Mouse (Mus musculus) layer of hippocampus, adult 2 months (tissue): ENCODE data around the gene Ccser1. TPM values are rescaled to one million over a fixed set of nuclear protein-coding genes. Genes with fewer than 3 reads are reported as not detected.

Source experiments
- DNase-seq, 2 experiments: peaks; one replicate each; pipeline ENCODE4 v3.0.0; 2022; ENCODE audit warnings: low spot score in 2 of 2
- H3K27ac ChIP-seq: fragments of 200-600 bp; 2 replicates; pipeline ENCODE4 v1.8.1; 2022
- H3K4me3 ChIP-seq: fragments of 200-600 bp; 2 replicates; pipeline ENCODE4 v1.8.1; 2022; ENCODE audit warnings: mild to moderate bottlenecking
- CTCF ChIP-seq: fragments of 200-600 bp; conservative IDR thresholded peaks from 2 replicates; pipeline ENCODE4 v1.8.1; 2022; ENCODE audit warnings: antibody characterized with exemption, mild to moderate bottlenecking, moderate library complexity
- long read RNA-seq, 2 experiments: library from polyadenylated mRNA; stranded (forward); transcript quantifications; one replicate each; pipeline ENCODE4 v2.0.0; 2021; ENCODE audit warnings: borderline mapping rate in 2 of 2
- total RNA-seq, 2 experiments: library from RNA; stranded (reverse); gene quantifications; 2 replicates each; pipeline ENCODE4 v1.2.3; 2021

The Ccser1 gene
- 10 to 100 TPM; 36.9 to 45.1 TPM for total RNA-seq
- long read RNA-seq, experiment 1, partial matches to known transcripts, result 0 of 2 reads
- long read RNA-seq, experiment 1, other reads (novel, unspliced or antisense), result 2 of 2 reads
- long read RNA-seq, experiment 2, partial matches to known transcripts, result 1 of 9 reads
- long read RNA-seq, experiment 2, other reads (novel, unspliced or antisense), result 8 of 9 reads

- peak; percentile 40 to 71 for DNase-seq
- no peak for TF ChIP-seq CTCF
- Histone ChIP-seq H3K27ac (peak within 1 kb of the TSS; percentile 93), H3K4me3 (peak within 1 kb of the TSS; percentile 89)
Measured at GRCm38 (mm10) chr6:61179949-61180755, at the start of gene Ccser1. Gene Ccser1, plus strand, starts transcription at chr6:61180324.

- TF ChIP-seq CTCF, result no peak
- Histone ChIP-seq H3K27ac (no peak overlapping the region), H3K4me3 (no peak overlapping the region)
- no peak for DNase-seq
Measured at GRCm38 (mm10) chr6:61136436-61136835, 43.7 kb upstream of the Ccser1 start.

GRCm38 (mm10) chr6:61143031-61143430 is 37.1 kb upstream of the Ccser1 start:
- Histone ChIP-seq H3K4me3 (no peak overlapping the region), H3K27ac (no peak overlapping the region)
- no peak for TF ChIP-seq CTCF
- DNase-seq, result no peak

- Histone ChIP-seq H3K27ac (no peak overlapping the region), H3K4me3 (no peak overlapping the region)
- no peak for TF ChIP-seq CTCF
- DNase-seq, result no peak
Measured at GRCm38 (mm10) chr6:61152924-61153323, 27.2 kb upstream of the Ccser1 start.

GRCm38 (mm10) chr6:61154654-61155053 is 25.5 kb upstream of the Ccser1 start:
- Histone ChIP-seq H3K27ac (no peak overlapping the region), H3K4me3 (no peak overlapping the region)
- DNase-seq, result no peak
- no peak for TF ChIP-seq CTCF

- no peak for TF ChIP-seq CTCF
- no peak overlapping the region for H3K4me3 ChIP-seq
- H3K27ac ChIP-seq, result no peak overlapping the region
- DNase-seq, result no peak
Measured at GRCm38 (mm10) chr6:61155059-61155629, 25.0 kb upstream of the Ccser1 start.

- TF ChIP-seq CTCF, result no peak
- Histone ChIP-seq H3K27ac (no peak overlapping the region), H3K4me3 (no peak overlapping the region)
- no peak for DNase-seq
Measured at GRCm38 (mm10) chr6:61155718-61156117, 24.4 kb upstream of the Ccser1 start.

- H3K27ac ChIP-seq, result no peak overlapping the region
- no peak for TF ChIP-seq CTCF
- peak in 1 of 2 experiments; percentile 5 for DNase-seq
- H3K4me3 ChIP-seq, result no peak overlapping the region
Measured at GRCm38 (mm10) chr6:61162117-61162516, 18.0 kb upstream of the Ccser1 start.

- no peak for TF ChIP-seq CTCF
Measured at GRCm38 (mm10) chr6:61166891-61167290, 13.2 kb upstream of the Ccser1 start.

GRCm38 (mm10) chr6:61176126-61176525 is 4.0 kb upstream of the Ccser1 start:
- no peak for TF ChIP-seq CTCF
- Histone ChIP-seq H3K4me3 (no peak overlapping the region), H3K27ac (no peak overlapping the region)

More at GRCm38 (mm10) chr6:61166891-61167290, 13.2 kb upstream of the Ccser1 start:
- Histone ChIP-seq H3K4me3 (no peak overlapping the region), H3K27ac (no peak overlapping the region)
- DNase-seq, result no peak

GRCm38 (mm10) chr6:61177476-61177875 is 2.6 kb upstream of the Ccser1 start:
- no peak for TF ChIP-seq CTCF
- Histone ChIP-seq H3K4me3 (no peak overlapping the region), H3K27ac (peak overlapping the region; percentile 8; the same call in 1 of the 2 replicates)
- no peak for DNase-seq

More at GRCm38 (mm10) chr6:61176126-61176525, 4.0 kb upstream of the Ccser1 start:
- DNase-seq, result no peak

GRCm38 (mm10) chr6:61179641-61179948 is 529 bp upstream of the Ccser1 start:
- no peak for DNase-seq
- Histone ChIP-seq H3K4me3 (peak overlapping the region; percentile 89), H3K27ac (peak overlapping the region; percentile 80)
- TF ChIP-seq CTCF, result no peak

- DNase-seq, result peak; percentile 13 to 44
- TF ChIP-seq CTCF, result no peak
- Histone ChIP-seq H3K27ac (peak overlapping the region; percentile 93), H3K4me3 (peak overlapping the region; percentile 89)
Measured at GRCm38 (mm10) chr6:61180756-61181191, 650 bp downstream of the Ccser1 start.

GRCm38 (mm10) chr6:61189029-61189428 is 8.9 kb downstream of the Ccser1 start:
- no peak for DNase-seq

More at GRCm38 (mm10) chr6:61189029-61189428, 8.9 kb downstream of the Ccser1 start:
- Histone ChIP-seq H3K27ac (no peak overlapping the region), H3K4me3 (no peak overlapping the region)
- TF ChIP-seq CTCF, result no peak
